Mouse (Mus musculus) kidney, adult 8-10 months (tissue): ENCODE measurements around the gene Igfbp7.

Source experiments
- DNase-seq, 2 experiments: peaks; one replicate each; pipeline ENCODE4 v3.0.0; 2022

Igfbp7 gene

DNA sequence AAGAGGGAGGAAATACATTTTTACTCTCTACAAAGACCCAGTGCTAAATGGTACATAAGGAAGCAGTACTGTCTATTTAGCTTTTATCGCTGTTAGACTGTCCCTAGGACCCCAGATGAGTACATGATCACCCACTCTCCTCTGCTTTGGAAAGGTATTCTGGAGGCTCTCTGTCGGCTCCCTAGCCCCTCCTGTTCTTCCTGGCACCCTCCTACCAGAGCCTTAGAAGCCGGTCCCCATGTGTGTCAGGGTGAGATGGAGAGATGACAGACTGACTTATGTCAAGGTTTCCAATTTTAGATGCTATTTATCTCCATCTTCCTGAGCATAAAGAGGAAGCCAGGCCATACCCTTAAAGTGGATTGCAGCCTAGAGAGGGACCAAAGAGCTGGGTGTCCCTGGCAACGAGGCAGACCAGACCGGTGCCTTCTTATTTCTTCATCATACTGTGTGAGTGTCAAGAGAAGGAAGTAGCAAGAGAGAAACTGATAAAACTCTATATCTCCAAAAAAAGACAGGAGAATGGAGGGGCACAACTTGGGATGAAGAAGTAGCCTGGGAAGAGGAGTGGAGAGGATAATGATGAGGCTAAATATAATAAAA lies 2.3 kb downstream of the Igfbp7 start:
- DNase-seq, result no peak

DNA sequence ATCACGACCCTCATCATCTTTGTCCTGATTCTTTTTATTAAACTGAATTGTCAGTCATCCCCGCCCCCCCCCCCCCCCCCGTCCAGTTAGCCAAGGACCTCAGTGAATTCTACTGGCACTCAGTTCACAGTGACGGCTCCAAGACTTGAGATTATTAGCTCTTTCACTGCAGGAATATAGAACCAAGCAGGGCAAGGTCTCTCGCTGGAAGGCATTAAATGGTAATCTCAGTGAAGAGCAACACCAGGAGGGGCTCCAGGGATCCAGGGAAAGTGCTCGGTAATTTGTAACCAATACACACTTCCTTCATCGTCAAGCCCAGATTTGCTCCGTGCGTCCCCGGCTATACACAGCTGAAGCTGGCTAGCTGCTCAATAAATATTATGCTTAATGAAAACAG lies 2.9 kb downstream of the Igfbp7 start:
- DNase-seq, result no peak

DNA sequence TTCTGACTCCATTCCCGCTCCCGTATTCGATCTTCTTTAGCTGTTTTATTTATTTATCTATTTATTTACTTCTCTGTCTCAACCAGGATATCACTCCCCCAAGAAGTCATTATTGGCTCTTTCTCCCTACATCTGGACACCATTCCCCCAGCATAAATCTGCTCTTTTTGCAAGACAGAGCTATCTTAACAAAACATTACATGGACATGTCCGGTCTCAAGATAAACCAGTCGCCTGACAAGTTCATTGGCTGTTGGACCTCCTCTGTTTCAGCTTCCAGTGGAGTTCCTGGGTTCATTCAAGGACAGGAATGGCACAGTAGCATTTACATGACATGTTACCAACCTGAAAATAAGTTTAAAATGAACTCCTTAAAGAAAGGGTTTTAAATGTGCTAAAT lies 4.9 kb downstream of the Igfbp7 start:
- DNase-seq, result no peak

DNA sequence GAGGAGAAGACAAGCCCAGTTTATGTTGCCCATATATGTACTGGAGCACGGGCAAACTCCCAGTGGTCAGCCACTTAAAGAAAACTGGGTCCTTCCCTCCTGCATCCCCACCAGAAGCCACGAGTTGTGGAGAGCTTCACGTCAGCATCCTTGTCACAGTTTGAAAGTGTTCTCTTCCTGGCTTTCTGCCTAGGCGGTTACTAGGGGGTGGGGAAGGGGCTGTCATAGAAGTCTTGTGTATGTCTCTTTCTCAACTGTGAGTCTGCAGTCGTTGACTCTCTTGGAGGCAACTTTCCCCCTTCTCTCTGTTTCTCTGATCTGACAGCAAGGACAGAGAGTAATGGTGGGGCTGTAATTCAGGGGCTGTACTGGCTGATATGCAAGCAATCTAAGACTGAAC lies 5.7 kb downstream of the Igfbp7 start:
- no peak for DNase-seq

GRCm38 (mm10) chr5:77400823-77401222 lies 7.0 kb downstream of the Igfbp7 start:
- DNase-seq, result peak; percentile 74 to 85

DNA sequence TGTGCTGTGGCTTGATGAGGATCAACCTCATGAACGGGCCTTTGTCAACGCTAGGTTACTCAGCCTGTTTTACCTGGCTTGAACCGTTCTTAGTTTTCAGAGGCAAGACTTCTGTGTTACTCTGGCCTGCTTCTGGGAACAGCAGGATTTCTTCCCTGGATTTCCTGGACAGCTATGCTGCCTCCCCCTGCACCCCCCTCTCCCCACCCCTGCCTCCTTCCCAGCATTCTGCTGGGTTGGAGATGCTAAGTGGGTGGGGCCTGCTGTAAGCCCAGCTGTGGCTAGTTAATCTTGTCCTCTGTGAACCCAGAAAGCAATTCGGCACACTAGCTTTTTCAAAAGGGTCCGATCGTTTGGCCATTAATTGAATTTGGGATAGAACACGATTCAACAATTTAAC lies 7.7 kb downstream of the Igfbp7 start:
- peak; percentile 50 to 68 for DNase-seq

DNA sequence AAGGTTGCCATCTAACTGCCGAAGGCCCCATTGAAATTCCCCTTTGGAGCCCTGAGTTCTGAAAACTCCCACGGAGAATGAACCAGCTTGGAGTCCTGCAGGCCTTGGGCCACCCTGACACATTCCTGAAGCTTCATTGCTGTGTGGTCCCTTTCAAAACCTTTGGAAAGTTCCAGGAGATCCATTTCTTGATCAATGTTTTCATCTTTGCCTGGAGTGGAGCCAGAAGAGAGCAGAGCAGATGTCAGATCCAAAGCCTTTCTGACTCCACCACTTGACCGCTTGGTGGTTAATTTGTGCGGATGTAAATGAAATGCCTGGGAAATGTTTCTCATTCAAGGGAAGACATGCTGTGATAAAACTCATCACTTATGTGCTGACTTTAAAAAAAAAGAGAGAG lies 8.8 kb downstream of the Igfbp7 start:
- DNase-seq, result no peak

GRCm38 (mm10) chr5:77398285-77399057 lies 9.4 kb downstream of the Igfbp7 start:
- DNase-seq, result peak; percentile 52 to 73

DNA sequence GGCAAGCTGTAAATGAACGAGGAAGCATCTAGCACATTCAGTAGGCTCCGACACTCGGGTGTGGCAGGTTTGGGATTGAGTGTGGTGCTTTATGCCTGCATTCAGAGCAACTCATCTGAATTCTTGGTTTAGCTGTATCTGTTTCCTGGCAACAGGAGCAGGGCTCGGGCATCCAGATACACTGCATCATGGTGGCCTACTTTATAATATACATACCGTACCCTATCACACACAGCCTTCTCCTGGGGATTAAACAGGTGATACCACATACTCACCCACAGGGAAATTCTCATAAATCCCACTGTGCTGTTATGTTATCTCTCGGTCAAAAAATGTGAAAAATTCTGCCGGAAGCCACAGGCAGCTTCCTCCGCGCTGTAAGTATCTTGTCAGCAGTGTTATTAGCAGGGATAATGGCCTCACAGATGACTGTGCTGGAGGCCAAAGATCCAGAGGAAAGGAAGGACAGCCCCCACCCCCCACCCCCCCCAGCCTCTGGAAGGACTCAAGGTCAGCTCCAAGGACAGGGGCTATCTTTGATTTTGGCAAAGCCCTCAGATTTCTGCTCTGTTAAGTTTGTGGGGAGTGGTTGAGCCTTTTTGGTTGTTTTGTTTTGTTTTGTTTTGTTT lies 13.7 kb downstream of the Igfbp7 start:
- DNase-seq, result peak in 1 of 2 experiments; percentile 17

- no peak for DNase-seq
Measured at GRCm38 (mm10) chr5:77393094-77393619, 14.7 kb downstream of the Igfbp7 start.

DNA sequence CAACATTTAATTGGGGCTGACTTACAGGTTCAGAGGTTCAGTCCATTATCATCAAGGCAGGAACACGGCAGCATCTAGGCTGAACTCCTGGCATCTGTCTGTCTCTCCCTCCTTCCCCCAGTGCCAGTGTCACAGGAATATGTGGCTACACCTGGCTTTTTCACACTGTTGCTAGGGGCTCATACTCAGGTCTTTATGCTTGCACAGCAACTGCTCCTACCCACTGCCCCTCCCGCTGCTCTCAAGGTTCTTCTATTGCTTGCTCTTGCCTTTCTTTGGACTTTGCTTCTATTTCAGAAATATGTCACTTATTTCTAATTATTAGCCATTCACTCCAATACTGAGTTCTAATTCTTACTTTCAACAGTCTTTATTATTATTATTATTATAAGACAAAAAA lies 17.6 kb downstream of the Igfbp7 start:
- DNase-seq, result peak in 1 of 2 experiments; percentile 53

DNA sequence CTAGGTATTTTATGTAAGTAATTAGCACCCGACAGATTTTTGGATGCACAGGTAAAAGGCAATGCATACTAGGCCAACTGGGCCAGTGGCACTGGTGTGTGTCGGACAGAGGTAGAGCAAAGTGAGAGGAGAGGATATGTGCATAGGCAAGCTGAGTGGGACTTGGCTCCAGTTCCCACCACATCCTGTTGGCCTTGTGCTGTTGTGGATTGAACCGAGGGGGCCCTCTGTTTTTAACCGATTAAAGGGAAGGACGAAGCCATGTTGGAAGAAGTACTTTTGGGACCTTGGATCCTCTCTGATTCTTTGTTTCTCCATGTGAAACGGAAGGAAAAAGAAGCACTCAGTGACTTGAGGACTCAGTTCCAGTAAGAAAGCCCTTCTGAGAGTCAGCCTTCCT lies 19.5 kb downstream of the Igfbp7 start:
- no peak for DNase-seq

DNA sequence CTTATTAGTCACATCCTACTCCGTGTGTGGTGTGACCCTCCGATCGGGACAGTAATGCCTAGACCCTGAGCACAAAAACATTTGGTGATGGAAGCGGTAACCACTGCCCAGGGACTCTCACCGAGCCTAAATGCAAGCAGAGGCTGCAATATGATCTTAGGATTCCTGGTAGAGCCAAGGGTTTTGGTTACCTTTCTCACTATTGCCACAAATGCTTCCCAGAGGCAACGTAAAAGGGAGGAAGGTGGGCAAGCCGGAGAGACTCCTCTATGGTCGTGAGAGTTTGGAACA lies 20.5 kb downstream of the Igfbp7 start:
- no peak for DNase-seq

DNA sequence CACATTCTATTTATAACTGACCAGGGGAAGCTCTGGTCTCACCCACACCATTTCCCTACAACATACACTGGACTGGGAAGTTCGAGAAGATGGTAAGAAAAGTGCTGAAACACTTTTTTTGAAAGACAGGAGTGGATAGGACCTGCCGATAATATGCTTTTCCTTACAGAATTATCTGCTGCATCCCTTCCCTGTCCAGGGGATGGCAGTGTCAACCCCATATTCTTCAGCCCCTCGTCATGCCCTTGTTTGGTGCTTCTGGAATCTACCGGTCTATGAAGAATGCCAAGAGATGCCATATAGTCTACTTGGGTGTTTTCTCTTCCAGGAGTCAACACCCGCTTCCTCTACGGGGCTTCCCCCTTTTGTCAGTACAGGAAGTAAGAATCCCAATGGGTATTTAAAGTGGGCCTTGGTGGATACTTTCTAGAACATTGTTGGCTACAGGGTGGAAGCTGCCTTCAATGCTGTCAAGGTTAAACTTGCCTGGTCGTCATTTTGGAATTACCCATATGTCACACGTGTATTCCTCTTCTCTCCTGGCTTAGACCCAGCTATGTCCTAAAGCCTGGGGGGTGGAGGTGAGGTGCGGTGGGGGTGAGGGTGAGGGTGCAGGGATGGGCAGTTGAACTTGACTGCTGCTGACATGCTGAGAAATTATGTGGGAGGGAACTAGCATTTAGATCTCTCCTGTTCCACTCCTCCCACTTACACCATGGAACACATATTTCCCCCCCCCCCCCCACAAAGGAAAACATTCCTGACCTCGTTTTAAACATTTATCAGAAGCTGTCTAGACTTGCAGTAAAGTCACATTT lies 21.0 kb downstream of the Igfbp7 start:
- no peak for DNase-seq

DNA sequence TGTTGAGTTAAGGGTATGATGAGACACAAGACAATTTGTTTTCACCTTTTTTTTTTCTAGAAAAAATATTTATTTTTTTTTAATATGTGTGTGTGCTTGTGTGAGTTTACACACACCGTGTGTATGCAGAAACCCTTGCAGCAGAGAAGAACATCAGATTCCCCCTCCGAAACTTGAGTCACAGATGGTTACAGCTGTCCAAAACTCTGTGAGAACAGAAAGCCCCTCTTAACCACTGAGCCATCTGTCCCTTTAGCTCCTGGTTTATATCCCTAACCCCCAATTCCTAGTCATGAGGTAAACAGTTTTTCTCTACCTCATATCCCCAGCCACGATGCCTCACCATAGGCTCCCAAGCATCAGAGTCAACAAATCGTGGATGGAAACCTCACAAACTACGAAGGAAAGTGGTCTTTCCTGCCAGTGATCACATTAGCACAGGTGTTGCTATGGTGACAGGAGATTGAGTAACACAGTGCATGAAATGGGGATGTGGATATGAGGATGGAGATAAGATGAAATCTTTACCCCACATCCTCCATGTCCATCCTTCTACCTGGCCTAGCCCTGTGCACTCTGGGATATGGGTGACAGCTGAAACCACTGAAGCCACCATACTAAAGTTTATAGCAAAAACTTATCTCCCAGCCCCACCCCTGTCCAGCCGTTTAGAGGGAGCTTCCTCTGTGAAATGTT lies 21.8 kb downstream of the Igfbp7 start:
- no peak for DNase-seq

DNA sequence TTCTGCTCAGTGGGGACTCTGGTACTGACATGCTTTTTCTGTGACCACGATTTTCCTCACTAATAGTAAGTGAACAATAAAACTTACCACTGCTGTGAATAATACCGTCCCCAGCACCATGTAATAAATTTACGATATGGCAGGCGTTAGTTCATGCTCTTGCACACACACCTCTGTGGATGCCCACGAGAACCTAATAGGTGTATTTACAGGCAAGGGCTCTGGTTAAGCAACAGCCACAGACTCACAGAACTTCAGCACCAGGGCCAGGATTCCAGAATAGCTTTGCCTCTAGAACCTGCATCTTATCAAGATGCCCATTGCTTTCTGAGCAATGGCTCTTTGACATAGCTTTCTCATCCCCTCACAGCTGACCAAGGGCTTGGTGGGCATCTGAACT lies 22.6 kb downstream of the Igfbp7 start:
- DNase-seq, result no peak

DNA sequence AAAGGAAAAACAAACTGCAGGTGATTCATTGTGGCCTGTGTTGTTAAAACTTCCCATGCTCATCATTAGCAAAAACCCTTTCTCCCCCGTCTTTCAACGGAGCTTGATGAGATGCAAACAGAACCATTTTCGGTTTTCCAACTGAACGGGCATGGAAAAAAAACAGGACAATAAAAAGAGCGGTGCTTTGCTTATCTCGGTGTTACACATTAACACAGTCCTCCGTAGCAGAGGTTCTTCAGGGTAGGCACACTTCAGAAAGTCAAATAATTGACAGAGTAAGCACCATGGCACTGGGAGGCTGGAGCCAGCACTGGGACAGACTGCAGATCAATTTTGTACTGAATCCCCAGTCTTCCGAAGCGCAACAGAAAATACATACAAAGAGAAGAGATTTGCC lies 23.1 kb downstream of the Igfbp7 start:
- peak; percentile 66 to 85 for DNase-seq

- DNase-seq, result peak; percentile 77 to 92
Measured at GRCm38 (mm10) chr5:77383799-77384554, 23.9 kb downstream of the Igfbp7 start.

DNA sequence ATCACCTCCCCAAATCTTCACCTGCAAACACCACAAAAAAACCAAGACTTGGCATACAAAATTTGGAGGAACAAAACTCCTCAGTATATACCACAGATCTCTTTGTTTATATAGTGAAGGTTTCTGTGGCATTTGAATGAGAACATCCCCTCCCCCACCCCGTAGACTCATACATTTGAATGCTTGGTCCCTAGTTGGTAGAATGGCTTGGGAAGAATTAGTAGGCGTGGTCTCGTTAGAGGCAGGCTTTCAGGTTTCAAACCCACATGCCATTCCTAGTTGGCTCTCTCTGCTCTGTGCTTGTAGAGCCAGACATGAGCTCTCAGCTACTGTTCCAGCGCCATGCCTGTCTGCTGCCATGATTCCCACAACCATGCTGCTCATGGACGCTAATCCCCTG lies 26.2 kb downstream of the Igfbp7 start:
- DNase-seq, result no peak

DNA sequence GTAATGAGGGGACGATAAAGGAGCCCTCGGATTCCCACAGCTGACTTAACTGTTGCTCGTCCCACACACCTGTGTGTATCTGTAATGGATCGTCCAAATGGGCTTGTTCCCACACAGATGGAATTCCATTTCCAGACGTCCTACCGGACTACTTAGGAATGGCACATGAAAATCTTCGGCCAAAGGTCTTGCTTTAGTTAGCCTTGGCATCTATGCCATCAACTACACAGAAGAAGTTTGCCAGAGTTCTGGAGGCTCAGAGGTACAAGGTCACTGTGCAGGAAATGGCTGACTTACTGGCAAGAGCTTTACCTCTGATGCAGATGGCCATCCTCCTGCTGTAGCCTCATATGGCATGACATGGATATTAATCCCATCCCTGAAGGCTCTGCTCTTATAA lies 26.6 kb downstream of the Igfbp7 start:
- peak in 1 of 2 experiments; percentile 65 for DNase-seq

DNA sequence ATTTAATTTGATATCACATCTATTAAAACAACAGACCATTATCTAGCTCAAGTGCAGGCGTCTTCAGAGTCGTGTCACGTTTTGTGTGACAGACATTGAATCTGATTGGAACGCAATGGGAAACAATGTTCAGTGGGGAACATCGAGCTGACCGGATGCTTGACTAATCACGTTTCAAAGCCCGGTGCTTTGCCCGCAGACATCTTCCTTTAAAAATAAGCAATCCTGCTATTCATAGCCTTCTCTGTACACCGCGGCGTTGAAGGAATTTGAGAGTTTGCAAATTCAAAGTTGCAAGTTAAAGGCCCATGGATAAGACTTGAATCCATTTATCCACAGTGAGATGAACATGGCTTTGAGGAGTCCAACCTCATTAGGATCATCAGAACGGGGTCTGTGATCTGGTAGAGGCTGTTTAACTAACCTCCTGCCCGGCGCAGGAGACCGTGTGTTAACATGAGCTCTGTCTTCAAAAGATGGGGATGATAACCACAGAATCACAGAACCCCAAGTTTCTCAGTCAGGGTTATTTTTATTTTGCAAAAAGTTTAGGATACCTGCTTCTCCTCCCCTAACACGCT lies 27.4 kb downstream of the Igfbp7 start:
- no peak for DNase-seq
